In genomic region chr10:61697028-61697427, GRCm38 (mm10) we compare ENCODE assay signal across 8 mouse cellular contexts. TPM values are rescaled to one million over a fixed set of nuclear protein-coding genes. Genes with fewer than 3 reads are reported as not detected.
DNase-seq lines count a peak whose midpoint lies in the region; ATAC-seq and TF ChIP-seq lines count a peak whose summit lies in the region.

No protein-coding gene starts in this region.

- 79% methylated on average over 2 of the region's 2 CpGs for WGBS in heart, adult 2 months
- 86% methylated on average over 2 of the region's 2 CpGs for WGBS in embryonic facial prominence, embryonic 14.5 days
- 96% methylated on average over 2 of the region's 2 CpGs for WGBS in midbrain, embryonic 14.5 days

- peaks cover 6% of the 10 kb centered on the region for H3K79me2 ChIP-seq in heart, adult 2 months (replicated peaks; ENCODE audit: control insufficient read depth, insufficient read depth, low read length)

- H3K27ac ChIP-seq in heart, adult 2 months = no peak overlapping the region
- no peak overlapping the region for H3K27ac ChIP-seq in embryonic facial prominence, embryonic 14.5 days (replicated peaks; ENCODE audit: low read depth, low read length)
- H3K27ac ChIP-seq in midbrain, embryonic 14.5 days (replicated peaks; ENCODE audit: low read depth, low read length) = no peak overlapping the region

- no peak for DNase-seq in heart, adult 2 months
- DNase-seq in heart, postnatal 14 days = no peak
- no peak for DNase-seq in embryonic facial prominence, embryonic 14.5 days (ENCODE audit: low spot score)
- peak; percentile 94 to 95 for DNase-seq in kidney, adult 8-10 months
- no peak for DNase-seq in midbrain, embryonic 14.5 days
- DNase-seq in spleen, postnatal 14 days (ENCODE audit: low spot score in 2 of 2) = no peak
- DNase-seq in gastrocnemius, postnatal 25 days = no peak
- DNase-seq in ovary, postnatal 14 days (ENCODE audit: low spot score) = no peak

- H3K27me3 ChIP-seq in heart, adult 2 months (ENCODE audit: control insufficient read depth, insufficient read depth, low read length) = no peaks in the 10 kb centered on the region
- no peaks in the 10 kb centered on the region for H3K27me3 ChIP-seq in embryonic facial prominence, embryonic 14.5 days (replicated peaks; ENCODE audit: control insufficient read depth, insufficient read depth, low read length)
- no peaks in the 10 kb centered on the region for H3K27me3 ChIP-seq in midbrain, embryonic 14.5 days (ENCODE audit: control insufficient read depth, insufficient read depth, low read length)

- intact Hi-C loops in heart, adult 2 months (cut with DNase I) = loop anchor here (2.0 kb wide), 1 partner anchor 16 kb away; no protein-coding TSS in a partner anchor
- intact Hi-C loops in heart, postnatal 14 days (cut with DNase I) = no loop called here

- TF ChIP-seq POLR2A in heart, adult 2 months (IDR thresholded peaks at IDR 0.05; ENCODE audit: insufficient read depth, low read depth, low read length) = no peak

- H3K4me3 ChIP-seq in heart, adult 2 months = peak overlapping the region; percentile 99; the same call in 1 of the 2 replicates
- H3K4me3 ChIP-seq in embryonic facial prominence, embryonic 14.5 days (ENCODE audit: low read depth, low read length) = peak overlapping the region; percentile 87
- peak overlapping the region; percentile 96 for H3K4me3 ChIP-seq in midbrain, embryonic 14.5 days (replicated peaks; ENCODE audit: low read depth, low read length)

- no peak for ATAC-seq in embryonic facial prominence, embryonic 14.5 days (ENCODE audit: low read depth)
- no peak for ATAC-seq in midbrain, embryonic 14.5 days (ENCODE audit: low FRiP score, low TSS enrichment)

- H3K4me1 ChIP-seq in heart, adult 2 months (ENCODE audit: control insufficient read depth, insufficient read depth, low read length) = peaks cover 5% of the 10 kb centered on the region
- peaks cover 6% of the 10 kb centered on the region for H3K4me1 ChIP-seq in embryonic facial prominence, embryonic 14.5 days (ENCODE audit: control insufficient read depth, insufficient read depth, low read length)
- peaks cover 14% of the 10 kb centered on the region for H3K4me1 ChIP-seq in midbrain, embryonic 14.5 days (ENCODE audit: control insufficient read depth, insufficient read depth, low read length)

- no peak for TF ChIP-seq EP300 in heart, adult 2 months (IDR thresholded peaks at IDR 0.05; ENCODE audit: insufficient read depth, low read depth, low read length)

- H3K9me3 ChIP-seq in embryonic facial prominence, embryonic 14.5 days (ENCODE audit: control insufficient read depth, low read length) = no peaks in the 10 kb centered on the region
- no peaks in the 10 kb centered on the region for H3K9me3 ChIP-seq in midbrain, embryonic 14.5 days (ENCODE audit: control insufficient read depth, low read length)

- H3K4me2 ChIP-seq in embryonic facial prominence, embryonic 14.5 days (ENCODE audit: low read depth, low read length) = peak overlapping the region; percentile 100
- H3K4me2 ChIP-seq in midbrain, embryonic 14.5 days (ENCODE audit: low read length) = peak overlapping the region; percentile 100

- no peak overlapping the region; the same call in 1 of the 2 replicates for H3K9ac ChIP-seq in heart, adult 2 months (ENCODE audit: low read depth, low read length)
- H3K9ac ChIP-seq in embryonic facial prominence, embryonic 14.5 days (ENCODE audit: low read depth, low read length) = peak overlapping the region; percentile 81; the same call in 1 of the 2 replicates
- peak overlapping the region; percentile 66; the same call in 1 of the 2 replicates for H3K9ac ChIP-seq in midbrain, embryonic 14.5 days (replicated peaks; ENCODE audit: low read length)

- no peaks in the 10 kb centered on the region for H3K36me3 ChIP-seq in heart, adult 2 months (ENCODE audit: control insufficient read depth, insufficient read depth, low read length)
- H3K36me3 ChIP-seq in embryonic facial prominence, embryonic 14.5 days (ENCODE audit: control insufficient read depth, insufficient read depth, low read length) = peaks cover 38% of the 10 kb centered on the region
- peaks cover 23% of the 10 kb centered on the region for H3K36me3 ChIP-seq in midbrain, embryonic 14.5 days (ENCODE audit: control insufficient read depth, insufficient read depth, low read length)

- TF ChIP-seq CTCF in heart, adult 2 months (IDR thresholded peaks at IDR 0.05) = no peak

RNA-seq across cellular contexts. Expression of gene Tysnd1, which starts 1.7 kb away (rescaled TPM):
- 10 to 100 TPM; 20.2 to 22.3 TPM for total RNA-seq in heart, adult 2 months (2021)
- polyA plus RNA-seq in heart, adult 2 months (2012; rRNA removed) = 24.8 and 27.2 TPM in 2 replicates
- total RNA-seq in heart, postnatal 14 days (2021) = 10 to 100 TPM; 23.3 TPM
- polyA plus RNA-seq in embryonic facial prominence, embryonic 14.5 days (2014; fragmentation: Nextera tagmentation; extraction: Ambion mirVana) = 33.4 and 36.3 TPM in 2 replicates
- 25.1 and 27.0 TPM in 2 replicates for polyA plus RNA-seq in midbrain, embryonic 14.5 days (2014; fragmentation: Nextera tagmentation; extraction: Ambion mirVana)
- 10 to 100 TPM; 10.6 to 12.9 TPM for total RNA-seq in gastrocnemius, postnatal 25 days (2021)

RNA-seq across cellular contexts. Expression of gene Sar1a, which starts 16.9 kb away (rescaled TPM):
- 100 to 1,000 TPM; 166 to 197 TPM for total RNA-seq in heart, adult 2 months (2021)
- 82.7 and 134 TPM in 2 replicates for polyA plus RNA-seq in heart, adult 2 months (2012; rRNA removed)
- 100 to 1,000 TPM; 140 to 141 TPM for total RNA-seq in heart, postnatal 14 days (2021)
- polyA plus RNA-seq in embryonic facial prominence, embryonic 14.5 days (2014; fragmentation: Nextera tagmentation; extraction: Ambion mirVana) = 338 and 352 TPM in 2 replicates
- 189 and 227 TPM in 2 replicates for polyA plus RNA-seq in midbrain, embryonic 14.5 days (2014; fragmentation: Nextera tagmentation; extraction: Ambion mirVana)
- 100 to 1,000 TPM in 1 of 2 experiments, 10 to 100 TPM in 1; 99.2 to 113 TPM for total RNA-seq in gastrocnemius, postnatal 25 days (2021)

RNA-seq across cellular contexts. Expression of gene Aifm2, which starts 18.0 kb away (rescaled TPM):
- total RNA-seq in heart, adult 2 months (2021) = 10 to 100 TPM; 24.6 to 28.9 TPM
- 32.9 and 39.5 TPM in 2 replicates for polyA plus RNA-seq in heart, adult 2 months (2012; rRNA removed)
- total RNA-seq in heart, postnatal 14 days (2021) = 10 to 100 TPM; 31.3 to 34.6 TPM
- polyA plus RNA-seq in embryonic facial prominence, embryonic 14.5 days (2014; fragmentation: Nextera tagmentation; extraction: Ambion mirVana) = 13.0 and 13.8 TPM in 2 replicates
- polyA plus RNA-seq in midbrain, embryonic 14.5 days (2014; fragmentation: Nextera tagmentation; extraction: Ambion mirVana) = 5.8 and 7.0 TPM in 2 replicates
- 10 to 100 TPM; 13.5 to 19.4 TPM for total RNA-seq in gastrocnemius, postnatal 25 days (2021)

RNA-seq across cellular contexts. Expression of gene Ppa1, which starts 48.7 kb away (rescaled TPM):
- total RNA-seq in heart, adult 2 months (2021) = 10 to 100 TPM; 66.3 to 66.8 TPM
- polyA plus RNA-seq in heart, adult 2 months (2012; rRNA removed) = 33.9 and 41.2 TPM in 2 replicates
- total RNA-seq in heart, postnatal 14 days (2021) = 10 to 100 TPM; 47.1 to 47.4 TPM
- 158 and 162 TPM in 2 replicates for polyA plus RNA-seq in embryonic facial prominence, embryonic 14.5 days (2014; fragmentation: Nextera tagmentation; extraction: Ambion mirVana)
- 205 and 216 TPM in 2 replicates for polyA plus RNA-seq in midbrain, embryonic 14.5 days (2014; fragmentation: Nextera tagmentation; extraction: Ambion mirVana)
- 10 to 100 TPM; 46.7 to 51.8 TPM for total RNA-seq in gastrocnemius, postnatal 25 days (2021)

Comparison
In these comparisons a context has a peak if more than half of its experiments do, and no peak if none do; other contexts are left out.
1. DNase-seq: peak in kidney, adult 8-10 months (2 of 2); none in heart, adult 2 months (0 of 2), heart, postnatal 14 days (0 of 2), embryonic facial prominence, embryonic 14.5 days (single experiment), midbrain, embryonic 14.5 days (single experiment), spleen, postnatal 14 days (0 of 2), gastrocnemius, postnatal 25 days (single experiment) and ovary, postnatal 14 days (single experiment).
2. Peak in every context shown above with its lines, with median percentiles within 50 percentile points of each other: H3K4me3 ChIP-seq.